Comparison of ENCODE assay signal across 23 mouse cellular contexts in the genomic region with DNA sequence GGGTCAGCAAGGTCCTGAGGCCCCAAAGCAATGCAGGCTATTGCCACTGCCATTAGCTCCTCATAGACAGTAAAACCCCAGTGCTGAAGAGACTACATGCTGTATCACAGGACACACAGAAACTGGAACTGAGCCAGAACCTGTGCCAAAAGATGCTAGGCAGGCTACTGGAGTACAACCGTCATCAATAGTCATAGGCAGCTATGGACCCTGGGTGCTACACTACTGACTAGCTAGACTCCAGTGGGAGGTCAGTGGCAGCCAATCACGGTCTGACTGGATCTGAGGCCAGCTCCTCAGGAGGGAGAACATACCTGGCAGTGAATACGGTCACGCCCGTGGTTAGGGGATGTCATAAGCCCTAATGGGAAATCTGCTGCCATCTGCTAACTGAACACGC. TPM values are rescaled to one million over a fixed set of nuclear protein-coding genes. Genes with fewer than 3 reads are reported as not detected.
A peak's percentile ranks its signal among the peaks of the same experiment; 100 is the strongest.
DNase-seq lines count a peak whose midpoint lies in the region; ATAC-seq and TF ChIP-seq lines count a peak whose summit lies in the region.
"Had no signal": no experiment of that assay in that cellular context is flagged by ENCODE, and none has a peak within 500 bp of the region (broad histone marks: within the 10 kb centered on the region; RNA-seq: fewer than 3 reads in every experiment).

No protein-coding gene starts in this region.

- no peaks in the 10 kb centered on the region for H3K27me3 ChIP-seq in hindbrain, embryonic 16.5 days (replicated peaks; ENCODE audit: control insufficient read depth, insufficient read depth, low read length)
- H3K27me3 ChIP-seq in hindbrain, embryonic 10.5 days (ENCODE audit: insufficient read depth, poor library complexity, severe bottlenecking): no peaks in the 10 kb centered on the region
- no peaks in the 10 kb centered on the region for H3K27me3 ChIP-seq in cerebellum, adult 2 months (ENCODE audit: control insufficient read depth, insufficient read depth, low read length)
- H3K27me3 ChIP-seq: embryonic facial prominence, embryonic 13.5 days; heart, embryonic 13.5 days; megakaryocyte, embryonic 14.5 days; neural tube, embryonic 12.5 days had no signal

- no peak overlapping the region for H3K4me2 ChIP-seq in hindbrain, embryonic 16.5 days (ENCODE audit: low read length)
- H3K4me2 ChIP-seq: embryonic facial prominence, embryonic 13.5 days; heart, embryonic 13.5 days; neural tube, embryonic 12.5 days had no signal

- DNase-seq in hindbrain, embryonic 10.5 days (ENCODE audit: low spot score): no peak
- peak; percentile 50 for DNase-seq in brain, adult 2 months (ENCODE audit: low read depth, low spot score)
- DNase-seq in cerebellum, adult 2 months: peak; percentile 52 to 62
- peak; percentile 38 to 49 for DNase-seq in cerebellum, postnatal 36 days
- no peak for DNase-seq in heart, postnatal 25 days (ENCODE audit: low spot score)
- DNase-seq in right cerebral cortex, postnatal 4 days: no peak
- DNase-seq in adrenal gland, adult 2 months: no peak
- DNase-seq: adrenal gland, postnatal 36 days; forebrain, postnatal 0 days; heart, postnatal 36 days; kidney, adult 11 months; layer of hippocampus, postnatal 36 days; liver; lung, postnatal 10 days; spleen, adult 18-20 months; thymus, adult 2 months had no signal

- no peak for TF ChIP-seq POLR2A in cerebellum, adult 2 months (IDR thresholded peaks at IDR 0.05; ENCODE audit: borderline replicate concordance, insufficient read depth, low read length)

- H3K27ac ChIP-seq in hindbrain, embryonic 16.5 days (ENCODE audit: low read depth, low read length): no peak overlapping the region
- H3K27ac ChIP-seq in hindbrain, embryonic 10.5 days: no peak overlapping the region
- no peak overlapping the region for H3K27ac ChIP-seq in cerebellum, adult 2 months (ENCODE audit: insufficient read depth, low read length)
- H3K27ac ChIP-seq: embryonic facial prominence, embryonic 13.5 days; heart, embryonic 13.5 days; kidney, postnatal 0 days; neural tube, embryonic 12.5 days had no signal

- 61% methylated on average over 6 of the region's 6 CpGs for WGBS in hindbrain, embryonic 16.5 days
- WGBS in hindbrain, embryonic 10.5 days: 92% methylated on average over 6 of the region's 6 CpGs
- 14% methylated on average over 6 of the region's 6 CpGs for WGBS in cerebellum, adult 2 months

- H3K4me3 ChIP-seq in hindbrain, embryonic 16.5 days (ENCODE audit: low read length): no peak overlapping the region
- no peak overlapping the region for H3K4me3 ChIP-seq in hindbrain, embryonic 10.5 days
- no peak overlapping the region for H3K4me3 ChIP-seq in cerebellum, adult 2 months (replicated peaks; ENCODE audit: insufficient read depth, low read depth, low read length)
- H3K4me3 ChIP-seq: embryonic facial prominence, embryonic 13.5 days; heart, embryonic 13.5 days; megakaryocyte, embryonic 14.5 days; neural tube, embryonic 12.5 days had no signal

- no peaks in the 10 kb centered on the region for H3K9me3 ChIP-seq in hindbrain, embryonic 16.5 days (ENCODE audit: control insufficient read depth, low read length)
- H3K9me3 ChIP-seq in hindbrain, embryonic 10.5 days: no peaks in the 10 kb centered on the region
- H3K9me3 ChIP-seq: embryonic facial prominence, embryonic 13.5 days; G1E; heart, embryonic 13.5 days; megakaryocyte, embryonic 14.5 days; neural tube, embryonic 12.5 days had no signal

- intact Hi-C loops in heart, postnatal 25 days (cut with DNase I): no loop called here

- ATAC-seq in hindbrain, embryonic 16.5 days: peak; percentile 64; the same call in 1 of the 2 replicates
- ATAC-seq: forebrain, postnatal 0 days had no signal

- TF ChIP-seq CTCF in cerebellum, adult 2 months (IDR thresholded peaks at IDR 0.05; ENCODE audit: borderline replicate concordance, insufficient read depth, low read depth, low read length): no peak

- H3K36me3 ChIP-seq in hindbrain, embryonic 16.5 days (ENCODE audit: control insufficient read depth, insufficient read depth, low read length): no peaks in the 10 kb centered on the region
- no peaks in the 10 kb centered on the region for H3K36me3 ChIP-seq in hindbrain, embryonic 10.5 days
- H3K36me3 ChIP-seq: embryonic facial prominence, embryonic 13.5 days; G1E; heart, embryonic 13.5 days; neural tube, embryonic 12.5 days had no signal

- no peak overlapping the region for H3K9ac ChIP-seq in hindbrain, embryonic 16.5 days (ENCODE audit: low read depth, low read length)
- H3K9ac ChIP-seq: embryonic facial prominence, embryonic 13.5 days; forebrain, postnatal 0 days; heart, embryonic 13.5 days; neural tube, embryonic 12.5 days had no signal

- peaks cover 6% of the 10 kb centered on the region for H3K4me1 ChIP-seq in hindbrain, embryonic 16.5 days (ENCODE audit: control insufficient read depth, insufficient read depth, low read depth, low read length)
- H3K4me1 ChIP-seq in hindbrain, embryonic 10.5 days (replicated peaks): peaks cover 6% of the 10 kb centered on the region; the same call in 1 of the 2 replicates
- peaks cover 23% of the 10 kb centered on the region for H3K4me1 ChIP-seq in cerebellum, adult 2 months (ENCODE audit: control insufficient read depth, insufficient read depth, low read length)
- H3K4me1 ChIP-seq: neural tube, embryonic 12.5 days had no signal

RNA-seq across cellular contexts. Expression of a gene that starts 14.4 kb away (rescaled TPM):
- 176 and 178 TPM in 2 replicates for polyA plus RNA-seq in hindbrain, embryonic 16.5 days (2015; fragmentation: Nextera tagmentation; extraction: Ambion mirVana)
- polyA plus RNA-seq in hindbrain, embryonic 10.5 days (2016; fragmentation: Nextera tagmentation; extraction: Ambion mirVana): 26.6 and 33.1 TPM in 2 replicates
- 97.6 and 101 TPM in 2 replicates for polyA plus RNA-seq in cerebellum, adult 2 months (2012; rRNA removed)
- 10 to 100 TPM; 27.3 to 34.0 TPM for total RNA-seq in heart, postnatal 25 days (2021)
- total RNA-seq in adrenal gland, adult 2 months (2021): 10 to 100 TPM; 59.4 to 75.8 TPM
- 15.0 and 18.2 TPM in 2 replicates for polyA plus RNA-seq in adrenal gland, adult 2 months (2012; rRNA removed)
- polyA plus RNA-seq: G1E had no signal

Comparison
In these comparisons a context has a peak if more than half of its experiments do, and no peak if none do; other contexts are left out.
1. DNase-seq: peak in brain, adult 2 months (single experiment), cerebellum, adult 2 months (2 of 2) and cerebellum, postnatal 36 days (2 of 2); none in hindbrain, embryonic 10.5 days (single experiment), heart, postnatal 25 days (single experiment), right cerebral cortex, postnatal 4 days (single experiment) and adrenal gland, adult 2 months (single experiment).